Mouse (Mus musculus): ENCODE data around the gene Acot10.
"Not testable (repeated sequence)": the region's sequence is repeated elsewhere in the genome, so short reads cannot be mapped to it uniquely, and the experiment has no call there.

The Acot10 gene

GRCm38 (mm10) chr15:20666650-20667049 lies at the start of gene Acot10:
Acot10 (minus strand) TSS chr15:20666750.
- no peak for ATAC-seq (ENCODE audit: low TSS enrichment)

- peak; percentile 89 for ATAC-seq (ENCODE audit: low TSS enrichment)
These were observed 45.3 kb upstream of the Acot10 start for GRCm38 (mm10) chr15:20711859-20712258.

GRCm38 (mm10) chr15:20696229-20696628 lies 29.7 kb upstream of the Acot10 start:
- ATAC-seq (ENCODE audit: low TSS enrichment) = no peak

GRCm38 (mm10) chr15:20684200-20684599 lies 17.6 kb upstream of the Acot10 start:
- ATAC-seq (ENCODE audit: low TSS enrichment) = no peak

DNA sequence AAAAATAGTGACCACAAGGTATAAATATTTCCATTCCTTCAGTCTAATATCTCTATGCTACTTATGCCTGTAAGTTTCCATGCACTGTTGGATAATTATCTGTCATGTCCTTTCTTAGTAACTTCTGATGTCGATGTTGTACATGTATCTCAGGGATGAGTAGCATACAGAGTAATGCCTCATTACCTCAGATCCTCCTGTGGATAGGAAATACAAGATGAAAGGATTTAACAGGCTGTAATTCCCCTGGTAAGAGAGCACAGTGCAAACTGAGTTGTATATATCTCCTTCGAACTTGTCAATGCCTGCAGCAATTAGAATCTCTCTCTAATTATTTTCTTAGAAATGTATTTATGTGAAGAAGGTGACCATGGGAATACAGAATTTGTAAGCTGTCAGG lies 16.2 kb upstream of the Acot10 start:
- no peak for ATAC-seq (ENCODE audit: low TSS enrichment)

GRCm38 (mm10) chr15:20669507-20669906 lies 3.0 kb upstream of the Acot10 start:
- ATAC-seq (ENCODE audit: low TSS enrichment) = not testable (repeated sequence)

DNA sequence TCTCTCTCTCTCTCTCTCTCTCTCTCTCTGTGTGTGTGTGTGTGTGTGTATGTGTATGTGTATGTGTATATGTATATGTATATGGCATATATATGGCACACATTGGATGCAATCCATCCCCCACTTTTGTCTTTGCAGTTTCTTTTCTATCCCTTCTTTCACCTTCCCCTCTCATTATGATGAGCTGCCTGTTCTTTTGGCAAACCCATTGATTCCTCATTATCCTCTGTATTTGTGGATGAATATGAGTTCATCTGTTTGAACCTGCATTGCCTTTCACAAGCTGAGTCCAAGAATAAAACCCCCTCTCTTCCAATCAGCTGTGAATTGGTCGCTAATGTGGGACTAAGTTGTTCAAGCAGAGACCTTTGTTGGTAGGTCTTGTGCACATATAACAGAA lies 1.4 kb upstream of the Acot10 start:
- ATAC-seq (ENCODE audit: low TSS enrichment) = no peak

DNA sequence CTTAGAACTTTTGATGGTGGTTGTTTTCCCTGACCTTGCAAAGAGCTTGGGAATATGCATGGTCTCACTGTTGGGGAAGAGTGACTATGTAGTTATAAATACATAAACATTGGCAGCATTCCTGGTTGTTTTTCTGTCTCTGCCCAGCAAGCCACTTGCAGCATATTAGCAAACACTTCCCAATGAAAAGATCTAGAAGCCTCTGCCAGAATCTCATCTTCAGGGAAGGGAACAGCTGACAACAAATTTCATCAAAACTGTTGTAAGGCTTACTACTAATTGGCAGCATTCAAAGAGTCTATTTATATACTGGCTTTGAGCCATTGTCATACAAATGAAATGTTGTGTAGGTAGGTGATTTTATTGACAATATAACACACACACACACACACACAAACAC lies 800 bp upstream of the Acot10 start:
- 0 out of 2 replicates have a peak, but pooled peaks have one; percentile 38 for ATAC-seq (ENCODE audit: low TSS enrichment)

DNA sequence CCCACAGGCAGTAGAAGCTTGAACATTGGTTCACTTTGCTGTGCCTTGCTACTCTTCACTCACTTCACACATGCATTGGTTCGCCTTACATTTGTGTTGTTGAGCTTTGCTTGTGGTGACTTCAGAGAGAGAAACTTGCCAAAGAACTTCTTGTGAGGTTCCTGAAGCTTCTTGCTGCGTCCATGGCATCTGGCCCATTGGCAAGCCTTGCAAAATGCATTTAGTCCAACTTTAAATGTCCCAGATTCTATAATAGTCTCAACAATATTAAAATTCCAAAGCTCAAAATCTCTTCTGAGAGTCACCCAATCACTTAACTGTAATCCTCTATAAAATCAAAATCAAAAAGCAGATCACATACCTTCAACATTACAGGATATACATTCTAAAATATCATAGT lies 6.3 kb downstream of the Acot10 start:
- peak; percentile 52; the same call in 1 of the 2 replicates for ATAC-seq (ENCODE audit: low TSS enrichment)

- ATAC-seq (ENCODE audit: low TSS enrichment) = no peak
These were observed 23.6 kb downstream of the Acot10 start for GRCm38 (mm10) chr15:20642905-20643414.

GRCm38 (mm10) chr15:20639155-20639554 lies 27.4 kb downstream of the Acot10 start:
- ATAC-seq (ENCODE audit: low TSS enrichment) = no peak

DNA sequence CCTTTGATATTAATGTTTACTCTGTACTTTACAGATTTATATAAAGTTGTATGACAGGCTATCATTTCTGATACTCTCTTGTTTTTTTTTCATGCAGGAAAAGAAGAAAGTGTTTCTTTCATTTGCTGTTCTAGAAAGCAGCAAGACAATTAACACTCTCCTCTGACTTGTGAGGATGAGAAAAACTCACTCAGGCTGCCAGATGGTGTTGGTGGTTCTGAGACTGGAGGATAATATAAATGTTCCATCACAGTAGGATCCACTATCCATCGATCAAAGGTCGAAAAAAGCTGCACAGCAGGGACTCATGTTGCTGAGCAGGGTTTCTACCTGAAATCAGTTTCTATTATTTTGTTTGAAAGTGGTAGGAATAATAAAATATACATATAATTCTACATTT lies 32.0 kb downstream of the Acot10 start:
- peak; percentile 93 for ATAC-seq (ENCODE audit: low TSS enrichment)

All from frontal cortex, adult (tissue).